Mouse (Mus musculus) ES-Bruce4 (cell line): ENCODE measurements around the gene Cycs. TPM values are rescaled to one million over a fixed set of nuclear protein-coding genes. Genes with fewer than 3 reads are reported as not detected.

Experiments used
- H3K27ac ChIP-seq: 2 replicates; pipeline ENCODE4 v1.5.1; 2012; ENCODE audit warnings: low read length, inconsistent platforms; ENCODE audit not compliant: insufficient read depth
- H3K27me3 ChIP-seq: 2 replicates; pipeline ENCODE4 v1.6.1; 2012; ENCODE audit warnings: mild to moderate bottlenecking, low read length, inconsistent platforms; ENCODE audit not compliant: control insufficient read depth, poor library complexity, insufficient read depth, severe bottlenecking
- H3K36me3 ChIP-seq: 2 replicates; pipeline ENCODE4 v1.6.1; 2012; ENCODE audit warnings: inconsistent platforms, mild to moderate bottlenecking, low read length, moderate library complexity; ENCODE audit not compliant: control insufficient read depth, poor library complexity, insufficient read depth, severe bottlenecking
- H3K4me1 ChIP-seq: one replicate; pipeline ENCODE4 v1.8.1; 2011; ENCODE audit warnings: low read length; ENCODE audit not compliant: control insufficient read depth, insufficient read depth
- H3K4me3 ChIP-seq: 2 replicates; pipeline ENCODE4 v1.5.1; 2011; ENCODE audit warnings: low read depth, mild to moderate bottlenecking, low read length
- H3K9ac ChIP-seq: 2 replicates; pipeline ENCODE4 v1.6.1; 2012; ENCODE audit warnings: low read depth, mild to moderate bottlenecking, inconsistent platforms; ENCODE audit not compliant: poor library complexity, severe bottlenecking
- H3K9me3 ChIP-seq: replicated peaks from 2 replicates; pipeline ENCODE4 v1.6.1; 2012; ENCODE audit warnings: mild to moderate bottlenecking, low read length, inconsistent platforms; ENCODE audit not compliant: control insufficient read depth, poor library complexity, insufficient read depth, severe bottlenecking
- CTCF ChIP-seq: IDR thresholded peaks from one replicate; pipeline ENCODE4 v1.8.1; 2011; ENCODE audit warnings: low read depth, low read length
- EP300 ChIP-seq: IDR thresholded peaks from 2 replicates; pipeline ENCODE4 v1.6.1; 2011; ENCODE audit warnings: low read depth, low read length; ENCODE audit not compliant: insufficient read depth
- POLR2A ChIP-seq: IDR thresholded peaks from one replicate; pipeline ENCODE4 v1.8.1; 2011; ENCODE audit warnings: low read length; ENCODE audit not compliant: insufficient read depth
- polyA plus RNA-seq: library from polyadenylated mRNA; stranded (reverse); fragments of >200 nt; gene quantifications from 2 replicates; pipeline ENCODE4 v1.2.4, GENCODE M21; 2011; ENCODE audit warnings: low read depth; ENCODE audit not compliant: missing spikeins, insufficient read depth, insufficient read length

Gene Cycs
- polyA plus RNA-seq, 1 experiment, result 11.9 TPM

GRCm38 (mm10) chr6:50527416-50527815, 38.9 kb downstream of the Cycs start:
- Histone ChIP-seq H3K27ac (no peak overlapping the region), H3K4me3 (no peak overlapping the region), H3K4me1 (no peaks in the 10 kb centered on the region), H3K9ac (no peak overlapping the region), H3K36me3 (no peaks in the 10 kb centered on the region), H3K9me3 (no peaks in the 10 kb centered on the region), H3K27me3 (no peaks in the 10 kb centered on the region)
- TF ChIP-seq EP300, result no peak
- no peak for TF ChIP-seq POLR2A
- TF ChIP-seq CTCF, result no peak

- no peak overlapping the region for H3K4me3 ChIP-seq
- H3K27me3 ChIP-seq, result no peaks in the 10 kb centered on the region
- no peaks in the 10 kb centered on the region for H3K4me1 ChIP-seq
- H3K9ac ChIP-seq, result no peak overlapping the region
- H3K36me3 ChIP-seq, result no peaks in the 10 kb centered on the region
- TF ChIP-seq POLR2A (no peak), CTCF (peak; percentile 50)
- H3K27ac ChIP-seq, result no peak overlapping the region
- no peaks in the 10 kb centered on the region for H3K9me3 ChIP-seq
Observed at GRCm38 (mm10) chr6:50526597-50527024, 39.7 kb downstream of the Cycs start.

- TF ChIP-seq POLR2A (no peak), CTCF (no peak), EP300 (no peak)
- Histone ChIP-seq H3K9ac (no peak overlapping the region), H3K9me3 (no peaks in the 10 kb centered on the region), H3K4me3 (no peak overlapping the region), H3K4me1 (no peaks in the 10 kb centered on the region), H3K27me3 (no peaks in the 10 kb centered on the region), H3K36me3 (no peaks in the 10 kb centered on the region), H3K27ac (no peak overlapping the region)
Observed at GRCm38 (mm10) chr6:50525846-50526245, 40.5 kb downstream of the Cycs start.

- no peaks in the 10 kb centered on the region for H3K27me3 ChIP-seq
- no peaks in the 10 kb centered on the region for H3K9me3 ChIP-seq
- no peaks in the 10 kb centered on the region for H3K36me3 ChIP-seq
- no peak overlapping the region for H3K9ac ChIP-seq
- no peaks in the 10 kb centered on the region for H3K4me1 ChIP-seq
- TF ChIP-seq EP300 (no peak), CTCF (no peak), POLR2A (no peak)
- H3K27ac ChIP-seq, result no peak overlapping the region
- no peak overlapping the region for H3K4me3 ChIP-seq
Observed at GRCm38 (mm10) chr6:50524261-50524896, 42.0 kb downstream of the Cycs start.

GRCm38 (mm10) chr6:50522772-50523171, 43.6 kb downstream of the Cycs start:
- no peak overlapping the region for H3K4me3 ChIP-seq
- no peak overlapping the region for H3K9ac ChIP-seq
- no peaks in the 10 kb centered on the region for H3K4me1 ChIP-seq
- no peak overlapping the region for H3K27ac ChIP-seq
- no peaks in the 10 kb centered on the region for H3K9me3 ChIP-seq
- no peaks in the 10 kb centered on the region for H3K27me3 ChIP-seq
- no peaks in the 10 kb centered on the region for H3K36me3 ChIP-seq
- no peak for TF ChIP-seq CTCF

- TF ChIP-seq EP300 (no peak), POLR2A (no peak), CTCF (no peak)
- H3K27ac ChIP-seq, result no peak overlapping the region
- H3K9ac ChIP-seq, result no peak overlapping the region
- no peak overlapping the region for H3K4me3 ChIP-seq
- H3K36me3 ChIP-seq, result no peaks in the 10 kb centered on the region
- no peaks in the 10 kb centered on the region for H3K4me1 ChIP-seq
- H3K27me3 ChIP-seq, result no peaks in the 10 kb centered on the region
- H3K9me3 ChIP-seq, result no peaks in the 10 kb centered on the region
Observed at GRCm38 (mm10) chr6:50521532-50522135, 44.7 kb downstream of the Cycs start.
